Mouse (Mus musculus) lung, postnatal 0 days (tissue): ENCODE measurements around the gene Slc35f3. TPM values are rescaled to one million over a fixed set of nuclear protein-coding genes. Genes with fewer than 3 reads are reported as not detected.

Source experiments
- ATAC-seq: fragments of 200-750 bp; cut with Nextera tagmentation; 2 replicates; pipeline ENCODE4 v1.8.0; 2017; ENCODE audit warnings: moderate library complexity
- DNase-seq: peaks from one replicate; pipeline ENCODE4 v3.0.0-alpha.2; 2016; ENCODE audit warnings: low spot score
- H3K27ac ChIP-seq: fragments of 300-500 bp; sonication (generic); 2 replicates; pipeline ENCODE4 v1.5.1; 2014; ENCODE audit warnings: antibody characterized with exemption, mild to moderate bottlenecking, low read length, mixed read lengths
- H3K27me3 ChIP-seq: fragments of 300-500 bp; sonication (generic); replicated peaks from 2 replicates; pipeline ENCODE4 v1.6.1; 2014; ENCODE audit warnings: low read length, mixed read lengths; ENCODE audit not compliant: insufficient read depth
- H3K36me3 ChIP-seq: fragments of 300-500 bp; sonication (generic); 2 replicates; pipeline ENCODE4 v1.6.1; 2014; ENCODE audit warnings: low read length, mixed read lengths; ENCODE audit not compliant: insufficient read depth
- H3K4me1 ChIP-seq: fragments of 300-500 bp; sonication (generic); 2 replicates; pipeline ENCODE4 v1.6.1; 2014; ENCODE audit warnings: antibody characterized with exemption, low read depth, low read length, mixed read lengths; ENCODE audit not compliant: insufficient read depth
- H3K4me2 ChIP-seq: fragments of 300-500 bp; sonication (generic); replicated peaks from 2 replicates; pipeline ENCODE4 v1.6.1; 2014; ENCODE audit warnings: low read depth, mild to moderate bottlenecking, low read length, moderate library complexity, mixed read lengths
- H3K4me3 ChIP-seq: fragments of 300-500 bp; sonication (generic); 2 replicates; pipeline ENCODE4 v1.5.1; 2014; ENCODE audit warnings: low read depth, low read length
- H3K9ac ChIP-seq: fragments of 300-500 bp; sonication (generic); replicated peaks from 2 replicates; pipeline ENCODE4 v1.6.1; 2014; ENCODE audit warnings: low read depth, mild to moderate bottlenecking
- H3K9me3 ChIP-seq: fragments of 300-500 bp; sonication (generic); 2 replicates; pipeline ENCODE4 v1.6.1; 2016; ENCODE audit warnings: low read length, mixed read lengths
- CTCF ChIP-seq: IDR thresholded peaks from 2 replicates; pipeline ENCODE4 v1.5.1; 2016; ENCODE audit warnings: antibody characterized with exemption, mild to moderate bottlenecking
- EP300 ChIP-seq: IDR thresholded peaks from 2 replicates; pipeline ENCODE4 v1.6.1; 2016; ENCODE audit warnings: antibody characterized with exemption, mild to moderate bottlenecking, control low read depth
- WGBS: fragments of 180-500 bp; shearing (Covaris S2); extraction: QIAGEN DNeasy Blood & Tissue Kit; methylation state at CpG from one replicate; pipeline ENCODE4 v1.1.7; 2014; 5-methylcytosine and 5-hydroxymethylcytosine counted together
- polyA plus RNA-seq: library from polyadenylated mRNA; unstranded; fragments of >200 nt; fragmentation: Nextera tagmentation; extraction: Ambion mirVana; gene quantifications from 2 replicates; pipeline ENCODE4 v1.2.1, GENCODE M21; 2015

Slc35f3 gene
- polyA plus RNA-seq, 1 experiment from 2014 or later = 0.38 TPM

DNA sequence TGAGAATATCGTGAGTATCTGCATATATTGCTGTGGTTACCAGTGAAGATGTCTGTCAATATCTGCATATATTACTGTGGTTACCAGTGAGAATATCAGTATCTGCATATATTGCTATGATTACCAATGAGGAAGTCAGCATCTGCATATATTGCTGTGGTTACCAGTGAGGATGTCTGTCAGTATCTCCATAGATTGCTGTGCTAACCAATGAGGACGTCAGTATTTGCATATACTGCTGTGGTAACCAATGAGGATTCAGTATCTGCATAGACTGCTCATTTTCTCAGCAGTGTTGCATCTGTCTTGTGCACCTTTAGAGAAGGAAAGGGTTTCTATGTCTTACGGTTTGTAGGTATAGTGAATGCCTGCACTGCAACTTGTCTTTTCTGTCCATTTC lies 122.5 kb downstream of the Slc35f3 start:
- no peak overlapping the region for H3K27ac ChIP-seq
- peaks cover 6% of the 10 kb centered on the region; the same call in 1 of the 2 replicates for H3K4me1 ChIP-seq
- 75% methylated on average over 3 of the region's 3 CpGs for WGBS
- ATAC-seq (no peak), DNase-seq (no peak)
- TF ChIP-seq CTCF (no peak), EP300 (no peak)
- no peaks in the 10 kb centered on the region for H3K27me3 ChIP-seq
- no peak overlapping the region for H3K9ac ChIP-seq
- H3K4me2 ChIP-seq = no peak overlapping the region
- no peaks in the 10 kb centered on the region for H3K9me3 ChIP-seq
- peaks cover 2% of the 10 kb centered on the region; the same call in 1 of the 2 replicates for H3K36me3 ChIP-seq
- H3K4me3 ChIP-seq = no peak overlapping the region

DNA sequence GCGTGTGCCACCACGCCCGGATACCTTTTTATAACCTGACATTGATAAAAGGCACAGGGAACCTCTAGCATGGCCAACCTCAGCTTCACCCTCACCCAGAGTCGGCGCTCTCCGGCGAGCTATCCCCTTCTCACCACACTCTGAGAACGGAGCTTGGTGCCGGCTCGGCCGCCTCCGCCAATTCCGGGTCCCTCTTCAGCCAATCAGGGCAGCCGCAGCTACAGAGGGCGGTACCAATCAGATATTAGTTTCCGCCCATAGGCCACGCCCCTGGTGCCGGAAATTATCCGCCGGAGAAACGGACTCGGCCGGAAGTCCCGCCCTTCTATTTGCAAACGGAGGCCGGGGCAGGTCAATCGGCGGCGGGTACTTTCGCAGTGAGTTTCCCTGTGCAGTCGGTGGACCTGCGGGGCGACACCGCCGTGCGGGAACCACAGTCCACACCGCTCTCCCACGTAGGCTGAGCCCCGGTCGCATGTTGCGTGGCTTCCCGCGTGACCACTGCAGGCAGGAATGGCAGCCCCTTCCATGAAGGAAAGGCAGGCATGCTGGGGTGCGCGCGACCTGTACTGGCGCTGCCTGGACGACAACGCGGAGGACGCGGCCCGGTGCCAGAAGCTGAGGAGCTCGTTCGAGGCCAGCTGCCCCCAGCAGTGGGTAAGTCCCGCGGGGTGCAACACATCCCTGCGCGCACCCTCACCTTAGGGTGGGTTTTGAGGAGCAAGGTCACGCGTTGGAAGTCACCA lies 124.0 kb downstream of the Slc35f3 start, which contains the start of gene Coa6:
Coa6 (plus strand) TSS at position 342 of the 746 bp plus-strand sequence.
- ATAC-seq = peak; percentile 99
- Histone ChIP-seq H3K9ac (peak within 1 kb of the TSS; percentile 63), H3K9me3 (no peaks in the 10 kb centered on the region), H3K4me2 (peak within 1 kb of the TSS; percentile 76), H3K4me1 (peaks cover 6% of the 10 kb centered on the region; the same call in 1 of the 2 replicates), H3K36me3 (peaks cover 14% of the 10 kb centered on the region; the same call in 1 of the 2 replicates), H3K27ac (peak within 1 kb of the TSS; percentile 65), H3K27me3 (no peaks in the 10 kb centered on the region), H3K4me3 (peak within 1 kb of the TSS; percentile 67)
- TF ChIP-seq CTCF = no peak
- TF ChIP-seq EP300 = no peak; the same call in 1 of the 2 replicates
- DNase-seq = peak; percentile 98
- under 1% methylated on average over 60 of the region's 61 CpGs for WGBS

DNA sequence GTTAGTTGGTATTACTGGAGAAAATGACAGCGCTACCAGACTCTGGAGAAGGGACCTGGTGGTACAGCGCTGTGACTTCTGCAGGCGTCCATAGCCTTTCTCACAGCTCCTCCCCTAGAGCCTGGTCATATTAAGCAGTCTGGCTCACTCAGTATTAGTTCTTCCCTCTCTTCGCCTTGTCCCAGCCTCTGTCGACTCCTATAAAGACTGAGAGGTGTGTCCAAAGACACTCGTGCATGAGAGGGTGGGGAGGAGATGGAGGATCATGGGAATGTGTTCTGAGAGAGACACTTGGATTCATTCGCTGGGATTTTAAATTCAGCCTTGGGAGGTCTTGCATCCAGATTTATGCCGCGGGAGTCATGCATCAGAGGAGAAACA lies 124.6 kb downstream of the Slc35f3 start:
- peak; percentile 46 for ATAC-seq
- peak overlapping the region; percentile 76 for H3K4me2 ChIP-seq
- DNase-seq = peak; percentile 62
- 4% methylated on average over 9 of the region's 9 CpGs for WGBS
- no peaks in the 10 kb centered on the region for H3K27me3 ChIP-seq
- peaks cover 6% of the 10 kb centered on the region; the same call in 1 of the 2 replicates for H3K4me1 ChIP-seq
- peaks cover 14% of the 10 kb centered on the region; the same call in 1 of the 2 replicates for H3K36me3 ChIP-seq
- H3K4me3 ChIP-seq = peak overlapping the region; percentile 67
- peak overlapping the region; percentile 63 for H3K9ac ChIP-seq
- no peaks in the 10 kb centered on the region for H3K9me3 ChIP-seq
- H3K27ac ChIP-seq = peak overlapping the region; percentile 65
- TF ChIP-seq EP300 = no peak
- TF ChIP-seq CTCF = no peak

DNA sequence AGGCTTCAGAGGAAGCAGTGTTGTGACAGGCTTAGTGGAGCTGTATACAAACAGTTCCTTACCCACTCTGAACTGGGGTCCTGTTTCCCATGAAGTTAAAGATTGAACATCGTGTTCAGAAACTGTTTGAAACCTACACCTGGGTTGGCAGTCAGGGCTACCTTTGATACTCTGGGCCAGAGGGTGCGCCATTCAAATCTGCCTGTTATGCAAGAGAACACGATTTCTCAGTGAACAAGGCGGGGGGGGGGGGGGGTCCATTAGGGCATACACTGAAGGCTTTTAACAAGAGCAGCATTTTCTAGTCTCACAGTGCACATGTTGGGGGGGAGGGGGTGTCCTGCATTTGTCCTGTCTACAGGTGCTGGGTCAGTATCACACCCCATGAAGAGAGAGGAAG lies 125.8 kb downstream of the Slc35f3 start:
- Histone ChIP-seq H3K4me2 (no peak overlapping the region), H3K4me3 (no peak overlapping the region), H3K27ac (no peak overlapping the region), H3K36me3 (peaks cover 14% of the 10 kb centered on the region; the same call in 1 of the 2 replicates), H3K4me1 (peaks cover 6% of the 10 kb centered on the region; the same call in 1 of the 2 replicates), H3K27me3 (no peaks in the 10 kb centered on the region), H3K9ac (no peak overlapping the region), H3K9me3 (no peaks in the 10 kb centered on the region)
- no peak for ATAC-seq
- 76% methylated on average over 4 of the region's 4 CpGs for WGBS
- DNase-seq = no peak
- TF ChIP-seq EP300 = no peak
- no peak for TF ChIP-seq CTCF

DNA sequence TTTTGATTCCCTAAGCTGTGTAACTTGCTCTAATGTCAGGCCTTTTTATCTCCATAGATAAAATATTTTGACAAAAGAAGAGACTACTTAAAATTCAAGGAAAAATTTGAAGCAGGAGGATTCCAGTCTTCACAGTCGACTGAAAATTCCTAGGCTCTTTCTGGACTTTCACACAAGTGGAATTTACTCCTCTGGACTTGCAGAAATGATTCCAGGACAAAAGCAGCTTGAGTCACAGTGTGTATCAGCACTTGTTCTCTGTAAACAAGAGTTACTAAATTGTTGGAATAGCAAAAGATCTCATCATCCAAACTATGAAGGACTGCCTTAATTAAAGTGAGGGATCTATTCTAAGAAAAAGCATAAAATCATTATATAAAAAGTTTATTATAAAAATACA lies 126.6 kb downstream of the Slc35f3 start:
- Histone ChIP-seq H3K4me3 (no peak overlapping the region), H3K4me1 (peaks cover 6% of the 10 kb centered on the region; the same call in 1 of the 2 replicates), H3K27ac (no peak overlapping the region), H3K9me3 (no peaks in the 10 kb centered on the region), H3K27me3 (no peaks in the 10 kb centered on the region), H3K36me3 (peaks cover 14% of the 10 kb centered on the region; the same call in 1 of the 2 replicates), H3K4me2 (no peak overlapping the region), H3K9ac (no peak overlapping the region)
- 77% methylated on average over 1 of the region's 1 CpGs for WGBS
- DNase-seq = no peak
- TF ChIP-seq CTCF (no peak), EP300 (no peak)
- ATAC-seq = no peak

DNA sequence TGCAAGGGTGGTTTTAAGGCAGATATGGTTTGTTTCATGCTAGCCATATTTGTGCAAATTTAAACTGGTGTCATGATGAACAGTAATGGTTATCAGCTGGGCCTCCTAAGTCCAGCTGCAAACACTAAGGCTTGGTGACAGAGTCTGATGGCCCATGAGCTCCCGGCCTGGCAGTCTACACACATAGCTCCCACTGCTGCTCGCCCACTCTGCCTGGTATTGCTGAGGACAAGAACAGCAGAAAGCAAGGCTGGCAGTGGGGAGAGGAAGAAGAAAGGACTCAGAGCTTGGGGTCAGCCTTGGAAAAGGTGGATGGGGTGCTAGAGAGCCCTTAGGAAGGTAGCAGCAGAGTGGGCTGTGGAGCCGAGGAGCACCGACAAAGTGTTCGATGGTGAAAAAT lies 131.3 kb downstream of the Slc35f3 start:
- 89% methylated on average over 5 of the region's 5 CpGs for WGBS
- H3K4me3 ChIP-seq = no peak overlapping the region
- TF ChIP-seq EP300 (no peak), CTCF (no peak)
- no peak overlapping the region for H3K9ac ChIP-seq
- peaks cover 14% of the 10 kb centered on the region; the same call in 1 of the 2 replicates for H3K36me3 ChIP-seq
- no peaks in the 10 kb centered on the region for H3K4me1 ChIP-seq
- DNase-seq = no peak
- H3K9me3 ChIP-seq = no peaks in the 10 kb centered on the region
- ATAC-seq = no peak
- H3K27ac ChIP-seq = no peak overlapping the region
- H3K27me3 ChIP-seq = no peaks in the 10 kb centered on the region
- no peak overlapping the region for H3K4me2 ChIP-seq
